Mouse (Mus musculus) kidney, embryonic 15.5 days (tissue): ENCODE measurements around the gene Mcts1. TPM values are rescaled to one million over a fixed set of nuclear protein-coding genes. Genes with fewer than 3 reads are reported as not detected.

Experiments
- polyA plus RNA-seq: library from polyadenylated mRNA; unstranded; fragments of >200 nt; fragmentation: Nextera tagmentation; extraction: Ambion mirVana; gene quantifications from 2 replicates; pipeline ENCODE4 v1.2.1, GENCODE M21; 2015

Mcts1 gene
- polyA plus RNA-seq, 1 experiment from 2014 or later, result 84.3 TPM

Other genes starting within 250 kb of the Mcts1 start
- 154 and 157 TPM in 2 replicates for gene Lamp2, start 144.1 kb upstream of the Mcts1 start, polyA plus RNA-seq
- gene Cul4b, start 24.4 kb upstream of the Mcts1 start, polyA plus RNA-seq, result 31.5 and 32.4 TPM in 2 replicates
- 32.5 and 39.4 TPM in 2 replicates for gene C1galt1c1, start 34.5 kb downstream of the Mcts1 start, polyA plus RNA-seq
- not detected in 2 replicates for gene 6030498E09Rik, start 172.1 kb downstream of the Mcts1 start, polyA plus RNA-seq